Mouse (Mus musculus) kidney, adult 2 months (tissue): ENCODE measurements at regions not wholly inside any gene's neighbourhood (a gene's known extent, or its start where the extent isn't known, plus 50 kb on each side); places are given as distances from the start of the nearest gene placed in this dataset.

ENCODE experiments used
- CTCF ChIP-seq: fragments of 200-500 bp; conservative IDR thresholded peaks from 2 replicates; pipeline ENCODE4 v1.5.1; 2011; ENCODE audit warnings: low read depth, mild to moderate bottlenecking, control low read depth, low read length, moderate library complexity, mixed read lengths; ENCODE audit not compliant: insufficient read depth, insufficient read length
- POLR2A ChIP-seq: fragments of 200-500 bp; IDR thresholded peaks from one replicate; pipeline ENCODE4 v1.6.1; 2011; ENCODE audit warnings: low read depth, low read length, control low read depth

GRCm38 (mm10) chr12:69451110-69451509 is 78.9 kb upstream of the Gm9887 start:
- TF ChIP-seq CTCF: no peak
- no peak for TF ChIP-seq POLR2A
